Mouse (Mus musculus) cerebellum, adult 2 months (tissue): ENCODE results near the gene Medag.

Experiments used
- CTCF ChIP-seq: fragments of 200-500 bp; IDR thresholded peaks from 2 replicates; pipeline ENCODE4 v1.5.1; 2011; ENCODE audit warnings: low read depth, mild to moderate bottlenecking, control low read depth, low read length, moderate library complexity, borderline replicate concordance; ENCODE audit not compliant: insufficient read depth
- POLR2A ChIP-seq: fragments of 200-500 bp; IDR thresholded peaks from 2 replicates; pipeline ENCODE4 v1.6.1; 2011; ENCODE audit warnings: low read length, control low read depth, borderline replicate concordance; ENCODE audit not compliant: insufficient read depth

GRCm38 (mm10) chr5:149417381-149417780 is 5.8 kb downstream of the Medag start:
- TF ChIP-seq CTCF: 0 out of 2 replicates have a peak, but pooled peaks have one; percentile 13
- TF ChIP-seq POLR2A: no peak
